Mouse (Mus musculus) ES-Bruce4 (cell line): ENCODE measurements at regions not wholly inside any gene's neighbourhood (a gene's known extent, or its start where the extent isn't known, plus 50 kb on each side); places are given as distances from the start of the nearest gene placed in this dataset.

ENCODE experiments used
- CTCF ChIP-seq: IDR thresholded peaks from one replicate; pipeline ENCODE4 v1.8.1; 2011; ENCODE audit warnings: low read depth, low read length
- EP300 ChIP-seq: IDR thresholded peaks from 2 replicates; pipeline ENCODE4 v1.6.1; 2011; ENCODE audit warnings: low read depth, low read length; ENCODE audit not compliant: insufficient read depth

- TF ChIP-seq CTCF = no peak
- TF ChIP-seq EP300 = no peak
These were observed 136.0 kb upstream of the Tab2 start for GRCm38 (mm10) chr10:8091871-8092552.
